Mouse (Mus musculus): ENCODE results near the gene Gm28305. TPM values are rescaled to one million over a fixed set of nuclear protein-coding genes. Genes with fewer than 3 reads are reported as not detected.

Gm28305 gene
- polyA plus RNA-seq, 1 experiment from 2014 or later = not detected

DNA sequence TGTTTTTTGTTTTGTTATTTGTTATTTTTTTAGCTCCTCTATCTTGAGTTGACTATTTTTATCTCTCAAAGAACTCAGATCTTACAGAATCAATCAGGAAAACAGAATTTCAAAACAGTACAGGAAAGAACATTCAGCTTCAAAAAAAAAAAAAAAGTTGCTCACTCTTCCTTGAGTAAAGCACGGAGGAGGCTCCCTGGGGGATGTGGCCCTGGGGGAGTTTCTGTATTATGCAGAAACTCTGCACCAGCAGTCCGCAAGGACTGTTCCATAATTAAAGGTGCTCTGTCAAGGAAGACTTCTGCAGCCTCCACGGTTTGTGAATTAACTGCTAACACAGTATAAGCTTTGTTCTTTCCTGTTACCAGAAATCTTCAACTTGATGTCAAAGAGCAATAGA, 61.0 kb downstream of the Gm28305 start:
- no peaks in the 10 kb centered on the region for H3K9me3 ChIP-seq (replicated peaks)
- H3K4me3 ChIP-seq = peak overlapping the region; percentile 10; the same call in 1 of the 2 replicates
- H3K4me1 ChIP-seq (replicated peaks) = peaks cover 6% of the 10 kb centered on the region
- no peaks in the 10 kb centered on the region for H3K27me3 ChIP-seq
- H3K36me3 ChIP-seq = no peaks in the 10 kb centered on the region
- H3K9ac ChIP-seq = no peak overlapping the region
- no peak for ATAC-seq (replicated peaks; ENCODE audit: insufficient number of reproducible peaks, insufficient read depth, low FRiP score, low read depth)
- WGBS = 52% methylated on average over 3 of the region's 3 CpGs
- peak overlapping the region; percentile 42; the same call in 1 of the 2 replicates for H3K27ac ChIP-seq
- 0 out of 2 replicates have a peak overlapping the region, but pooled peaks have one; percentile 13 for H3K4me2 ChIP-seq

DNA sequence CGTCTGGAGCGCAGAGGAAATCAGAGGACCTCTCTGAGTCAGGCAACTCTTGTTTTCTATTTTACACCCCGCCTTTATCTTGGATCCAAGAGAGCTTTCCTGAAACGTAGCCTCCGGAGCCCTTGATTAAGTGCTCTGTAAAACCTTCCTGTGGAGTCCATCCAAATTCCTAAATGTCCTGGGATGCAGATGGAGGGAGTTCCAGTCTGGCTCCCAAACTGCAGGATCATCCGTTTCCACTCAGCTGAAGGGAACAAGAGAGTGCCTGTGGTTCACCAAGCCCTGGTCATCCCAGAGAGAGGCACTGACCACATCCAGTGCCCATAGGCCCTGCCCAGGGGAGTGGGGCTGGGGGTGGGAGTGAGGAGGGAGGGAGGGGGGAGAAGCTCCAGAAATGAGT, 61.8 kb downstream of the Gm28305 start:
- Histone ChIP-seq H3K9ac (no peak overlapping the region), H3K36me3 (no peaks in the 10 kb centered on the region), H3K4me2 (peak overlapping the region; percentile 25; the same call in 1 of the 2 replicates), H3K4me3 (0 out of 2 replicates have a peak overlapping the region, but pooled peaks have one; percentile 10), H3K27me3 (no peaks in the 10 kb centered on the region), H3K9me3 (replicated peaks) (no peaks in the 10 kb centered on the region), H3K27ac (peak overlapping the region; percentile 42; the same call in 1 of the 2 replicates), H3K4me1 (replicated peaks) (peaks cover 8% of the 10 kb centered on the region)
- WGBS = 28% methylated on average over 6 of the region's 6 CpGs
- ATAC-seq (replicated peaks; ENCODE audit: insufficient number of reproducible peaks, insufficient read depth, low FRiP score, low read depth) = 0 out of 2 replicates have a peak, but pooled peaks have one; percentile 27

DNA sequence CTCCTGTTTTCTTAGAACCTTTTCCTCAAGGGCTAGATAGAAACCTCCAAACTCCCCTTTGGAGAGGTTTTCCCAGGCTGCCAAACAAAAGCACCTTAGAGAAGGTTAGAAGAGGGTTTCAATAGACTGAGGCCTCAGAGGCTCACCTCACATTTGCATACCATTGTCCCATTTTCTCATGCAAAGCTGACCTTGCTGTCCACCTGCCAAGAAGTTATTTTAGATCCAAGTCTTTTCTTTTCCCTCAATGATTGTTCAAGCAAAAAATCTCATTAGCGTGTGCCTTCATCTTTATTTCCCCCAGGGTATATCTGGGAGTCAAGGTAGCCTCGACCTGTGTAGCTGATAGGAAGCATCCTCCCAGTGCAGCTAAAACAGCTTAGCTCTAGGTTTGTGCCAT, 62.4 kb downstream of the Gm28305 start:
- no peak for ATAC-seq (replicated peaks; ENCODE audit: insufficient number of reproducible peaks, insufficient read depth, low FRiP score, low read depth)
- Histone ChIP-seq H3K27ac (0 out of 2 replicates have a peak overlapping the region, but pooled peaks have one; percentile 17), H3K9ac (no peak overlapping the region), H3K36me3 (no peaks in the 10 kb centered on the region), H3K27me3 (no peaks in the 10 kb centered on the region), H3K4me1 (replicated peaks) (peaks cover 10% of the 10 kb centered on the region), H3K9me3 (replicated peaks) (no peaks in the 10 kb centered on the region), H3K4me2 (no peak overlapping the region), H3K4me3 (no peak overlapping the region)
- WGBS = 61% methylated on average over 2 of the region's 2 CpGs

DNA sequence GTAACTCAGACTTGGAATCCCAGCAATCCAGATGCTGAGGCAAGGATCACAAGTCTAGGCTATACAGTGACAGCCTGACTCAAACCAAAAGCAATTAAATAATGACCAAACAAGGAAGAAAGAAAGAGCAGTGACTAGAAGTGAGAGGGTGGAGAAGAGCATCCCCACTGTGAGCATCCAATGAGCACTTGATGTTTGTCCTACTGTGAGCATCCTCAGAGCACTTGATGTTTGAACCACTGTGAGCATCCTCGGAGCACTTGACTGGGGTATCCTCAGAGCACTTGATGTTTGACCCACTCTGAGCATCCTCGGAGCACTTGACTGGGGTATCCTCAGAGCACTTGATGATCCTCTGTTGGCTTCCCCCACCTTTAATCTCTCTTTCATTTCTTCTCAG, 64.5 kb downstream of the Gm28305 start:
- 78% methylated on average over 2 of the region's 2 CpGs for WGBS
- no peak overlapping the region for H3K27ac ChIP-seq
- H3K36me3 ChIP-seq = no peaks in the 10 kb centered on the region
- ATAC-seq (replicated peaks; ENCODE audit: insufficient number of reproducible peaks, insufficient read depth, low FRiP score, low read depth) = no peak
- H3K4me2 ChIP-seq = no peak overlapping the region
- H3K4me1 ChIP-seq (replicated peaks) = peaks cover 14% of the 10 kb centered on the region
- no peaks in the 10 kb centered on the region for H3K27me3 ChIP-seq
- no peak overlapping the region for H3K4me3 ChIP-seq
- H3K9me3 ChIP-seq (replicated peaks) = no peaks in the 10 kb centered on the region
- H3K9ac ChIP-seq = no peak overlapping the region

DNA sequence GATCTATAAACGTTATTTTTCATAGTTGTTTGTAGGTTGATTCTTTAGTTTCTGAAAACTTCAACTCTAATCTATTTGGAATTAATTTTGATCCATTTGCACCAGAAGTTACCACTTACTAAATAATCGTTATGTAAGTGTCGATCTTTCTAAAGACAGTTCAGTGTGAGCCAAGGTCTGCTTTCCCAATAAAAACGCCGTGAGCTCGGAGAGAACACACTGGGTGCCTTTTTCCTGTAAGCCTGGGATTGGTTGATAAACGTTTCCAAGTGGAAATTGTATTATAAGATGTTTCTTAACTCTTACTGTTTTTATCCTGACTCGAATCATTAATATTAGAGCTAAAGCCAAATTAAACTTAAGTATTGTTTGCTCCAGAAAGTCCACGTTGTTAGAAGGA, 66.5 kb downstream of the Gm28305 start:
- Histone ChIP-seq H3K4me1 (replicated peaks) (peaks cover 12% of the 10 kb centered on the region), H3K4me3 (no peak overlapping the region), H3K27me3 (no peaks in the 10 kb centered on the region), H3K4me2 (no peak overlapping the region), H3K9ac (no peak overlapping the region), H3K27ac (peak overlapping the region; percentile 61), H3K36me3 (no peaks in the 10 kb centered on the region), H3K9me3 (replicated peaks) (0 out of 2 replicates have a peak, but pooled peaks cover 6% of the 10 kb centered on the region)
- ATAC-seq (replicated peaks; ENCODE audit: insufficient number of reproducible peaks, insufficient read depth, low FRiP score, low read depth) = no peak
- WGBS = 61% methylated on average over 9 of the region's 9 CpGs

DNA sequence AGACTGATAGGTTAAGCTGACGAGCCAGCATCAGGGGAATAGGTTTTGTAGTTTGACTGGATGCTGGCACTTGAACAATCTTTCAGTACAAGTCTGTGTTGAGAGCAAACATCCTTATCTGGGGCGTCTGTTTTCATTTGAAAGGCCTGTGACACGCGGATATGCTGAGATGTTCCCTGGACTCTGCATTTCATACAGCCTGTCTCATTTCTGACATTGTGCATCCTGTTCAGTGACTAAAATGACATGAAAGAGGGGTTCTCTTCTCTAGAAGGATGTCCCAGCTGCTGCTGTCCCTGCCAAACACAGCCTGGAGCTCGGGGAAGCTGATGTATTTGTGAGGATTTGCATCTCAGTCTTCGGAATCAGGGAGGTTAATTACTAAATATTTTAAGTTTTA, 67.0 kb downstream of the Gm28305 start:
- 22% methylated on average over 6 of the region's 6 CpGs for WGBS
- Histone ChIP-seq H3K27me3 (no peaks in the 10 kb centered on the region), H3K4me3 (no peak overlapping the region), H3K4me2 (no peak overlapping the region), H3K36me3 (no peaks in the 10 kb centered on the region), H3K27ac (peak overlapping the region; percentile 61), H3K9me3 (replicated peaks) (0 out of 2 replicates have a peak, but pooled peaks cover 7% of the 10 kb centered on the region), H3K9ac (no peak overlapping the region), H3K4me1 (replicated peaks) (peaks cover 8% of the 10 kb centered on the region)
- ATAC-seq (replicated peaks; ENCODE audit: insufficient number of reproducible peaks, insufficient read depth, low FRiP score, low read depth) = no peak; the same call in 1 of the 2 replicates

DNA sequence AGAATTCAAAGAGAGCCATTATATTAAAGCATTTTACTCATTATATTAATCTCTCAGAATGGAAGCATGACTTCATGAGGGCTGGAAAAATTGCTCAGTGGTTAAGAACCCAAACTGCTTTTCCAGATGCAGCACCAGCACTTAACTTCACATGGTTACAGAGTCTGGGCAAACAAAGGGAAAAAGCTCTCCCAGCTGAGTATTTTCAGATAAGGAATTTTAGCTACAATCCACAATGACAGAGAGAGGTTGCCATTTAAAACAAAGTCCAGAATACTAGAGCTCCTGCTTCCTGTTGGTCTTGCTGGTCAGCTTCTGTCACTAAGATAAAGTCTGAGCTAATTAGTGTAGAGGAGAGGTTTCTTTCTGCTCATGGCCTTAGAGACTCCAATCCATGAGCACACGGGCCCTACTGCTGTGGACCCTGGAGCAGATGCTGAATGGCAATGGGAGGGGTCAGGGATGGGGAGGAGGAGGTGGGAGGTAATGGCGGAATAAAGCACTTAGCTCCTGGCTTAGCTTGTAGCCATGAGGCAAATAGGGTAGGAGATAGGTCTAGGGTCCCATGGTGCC, 68.2 kb downstream of the Gm28305 start:
- Histone ChIP-seq H3K4me3 (no peak overlapping the region), H3K9me3 (replicated peaks) (0 out of 2 replicates have a peak, but pooled peaks cover 7% of the 10 kb centered on the region), H3K9ac (no peak overlapping the region), H3K4me2 (no peak overlapping the region), H3K4me1 (replicated peaks) (peaks cover 8% of the 10 kb centered on the region; the same call in 1 of the 2 replicates), H3K36me3 (no peaks in the 10 kb centered on the region), H3K27me3 (no peaks in the 10 kb centered on the region), H3K27ac (peak overlapping the region; percentile 61)
- 48% methylated on average over 2 of the region's 2 CpGs for WGBS
- ATAC-seq (replicated peaks; ENCODE audit: insufficient number of reproducible peaks, insufficient read depth, low FRiP score, low read depth) = no peak; the same call in 1 of the 2 replicates

DNA sequence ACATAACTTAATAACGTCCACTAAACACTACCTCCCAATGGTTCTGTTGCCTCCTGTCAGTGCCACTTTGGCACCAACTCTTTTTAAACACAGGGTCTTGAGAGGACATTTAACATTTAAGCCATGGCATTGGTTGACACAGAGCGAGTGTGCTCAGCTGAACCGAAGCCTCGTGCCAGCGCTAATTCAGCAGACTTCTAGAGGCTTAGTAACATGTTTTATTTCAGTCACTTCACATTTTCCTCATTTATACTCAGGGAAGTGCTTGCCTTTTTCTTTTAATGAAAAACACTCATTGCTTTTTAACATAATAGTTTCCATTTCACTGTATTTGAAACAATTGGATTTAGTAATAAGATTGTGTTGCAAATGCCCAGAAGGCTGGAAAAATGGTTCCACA, 68.7 kb downstream of the Gm28305 start:
- no peak overlapping the region for H3K9ac ChIP-seq
- 89% methylated on average over 5 of the region's 5 CpGs for WGBS
- ATAC-seq (replicated peaks; ENCODE audit: insufficient number of reproducible peaks, insufficient read depth, low FRiP score, low read depth) = no peak
- H3K9me3 ChIP-seq (replicated peaks) = 0 out of 2 replicates have a peak, but pooled peaks cover 7% of the 10 kb centered on the region
- 0 out of 2 replicates have a peak overlapping the region, but pooled peaks have one; percentile 17 for H3K27ac ChIP-seq
- no peaks in the 10 kb centered on the region for H3K27me3 ChIP-seq
- H3K4me3 ChIP-seq = no peak overlapping the region
- H3K36me3 ChIP-seq = no peaks in the 10 kb centered on the region
- no peak overlapping the region for H3K4me2 ChIP-seq
- peaks cover 8% of the 10 kb centered on the region; the same call in 1 of the 2 replicates for H3K4me1 ChIP-seq (replicated peaks)

DNA sequence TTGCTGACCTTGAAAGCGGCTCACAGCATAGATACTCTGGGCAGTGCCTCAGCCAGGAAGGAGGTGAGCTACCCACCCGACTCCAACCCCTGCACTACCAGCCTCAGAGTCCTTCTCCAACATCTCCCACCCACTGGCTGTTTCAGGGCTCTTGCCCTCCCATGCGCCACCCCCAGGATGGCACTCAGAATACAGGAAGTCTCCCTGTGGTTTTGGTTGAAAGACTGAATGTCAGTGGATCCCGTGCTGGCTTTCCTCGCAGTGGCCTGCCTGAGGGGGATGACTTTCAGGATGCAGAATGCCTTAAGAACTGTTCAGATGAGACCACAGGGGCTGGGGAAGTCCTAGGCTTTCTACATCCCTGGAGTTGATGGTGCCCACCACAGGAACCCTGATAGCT, 82.6 kb downstream of the Gm28305 start:
- no peaks in the 10 kb centered on the region for H3K27me3 ChIP-seq
- no peaks in the 10 kb centered on the region for H3K36me3 ChIP-seq
- H3K4me1 ChIP-seq (replicated peaks) = 0 out of 2 replicates have a peak, but pooled peaks cover 2% of the 10 kb centered on the region
- ATAC-seq (replicated peaks; ENCODE audit: insufficient number of reproducible peaks, insufficient read depth, low FRiP score, low read depth) = no peak
- no peak overlapping the region for H3K4me3 ChIP-seq
- no peak overlapping the region for H3K27ac ChIP-seq
- H3K9me3 ChIP-seq (replicated peaks) = no peaks in the 10 kb centered on the region
- H3K9ac ChIP-seq = no peak overlapping the region
- WGBS = 66% methylated on average over 5 of the region's 5 CpGs
- no peak overlapping the region for H3K4me2 ChIP-seq

DNA sequence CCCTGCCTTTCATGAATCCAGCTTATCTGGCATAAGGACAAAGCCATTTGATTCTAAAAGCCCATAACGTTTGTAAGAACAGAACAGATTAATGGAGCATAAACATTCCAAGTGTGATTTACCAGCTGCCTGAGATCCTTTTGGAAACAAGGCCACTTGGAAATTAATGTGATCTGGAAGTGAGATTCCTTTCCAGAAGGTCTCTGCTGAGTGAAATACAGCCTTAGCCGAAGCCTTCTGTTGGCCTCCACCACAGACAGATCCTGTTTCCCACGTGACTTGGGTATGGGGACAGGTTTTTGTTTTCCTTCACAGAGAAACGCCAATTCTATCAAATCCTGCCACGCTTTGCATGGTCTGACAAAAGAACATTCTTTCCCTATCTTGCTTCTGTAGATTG, 83.2 kb downstream of the Gm28305 start:
- no peak for ATAC-seq (replicated peaks; ENCODE audit: insufficient number of reproducible peaks, insufficient read depth, low FRiP score, low read depth)
- Histone ChIP-seq H3K4me2 (no peak overlapping the region), H3K4me1 (replicated peaks) (0 out of 2 replicates have a peak, but pooled peaks cover 2% of the 10 kb centered on the region), H3K27me3 (no peaks in the 10 kb centered on the region), H3K9me3 (replicated peaks) (no peaks in the 10 kb centered on the region), H3K9ac (no peak overlapping the region), H3K27ac (no peak overlapping the region), H3K36me3 (no peaks in the 10 kb centered on the region), H3K4me3 (no peak overlapping the region)
- WGBS = 40% methylated on average over 5 of the region's 5 CpGs

All from heart, embryonic 15.5 days (tissue).